Mouse (Mus musculus) embryonic facial prominence, embryonic 11.5 days (tissue): ENCODE results near the gene Tcp11l2. TPM values are rescaled to one million over a fixed set of nuclear protein-coding genes. Genes with fewer than 3 reads are reported as not detected.

Experiments used
- ATAC-seq: fragments of 200-750 bp; cut with Nextera tagmentation; replicated peaks from 2 replicates; pipeline ENCODE4 v1.8.0; 2017; ENCODE audit warnings: low read depth; ENCODE audit not compliant: insufficient number of reproducible peaks, low FRiP score, low TSS enrichment
- DNase-seq: peaks from one replicate; pipeline ENCODE4 v3.0.0-alpha.2; 2015; ENCODE audit warnings: low spot score
- H3K27ac ChIP-seq: fragments of 300-500 bp; sonication (generic); replicated peaks from 2 replicates; pipeline ENCODE4 v1.5.1; 2014; ENCODE audit warnings: mild to moderate bottlenecking, low read depth, low read length, control low read depth
- H3K27me3 ChIP-seq: fragments of 300-500 bp; sonication (generic); 2 replicates; pipeline ENCODE4 v1.6.1; 2014; ENCODE audit warnings: mild to moderate bottlenecking, low read length, moderate library complexity, mixed read lengths; ENCODE audit not compliant: control insufficient read depth, insufficient read depth
- H3K36me3 ChIP-seq: fragments of 300-500 bp; sonication (generic); replicated peaks from 2 replicates; pipeline ENCODE4 v1.6.1; 2014; ENCODE audit warnings: low read depth, mild to moderate bottlenecking, low read length, moderate library complexity, mixed read lengths; ENCODE audit not compliant: control insufficient read depth, insufficient read depth
- H3K4me1 ChIP-seq: fragments of 300-500 bp; sonication (generic); 2 replicates; pipeline ENCODE4 v1.6.1; 2014; ENCODE audit warnings: low read length, mixed read lengths; ENCODE audit not compliant: control insufficient read depth, insufficient read depth
- H3K4me2 ChIP-seq: fragments of 300-500 bp; sonication (generic); 2 replicates; pipeline ENCODE4 v1.6.1; 2014; ENCODE audit warnings: low read depth, mild to moderate bottlenecking, control low read depth, low read length, moderate library complexity
- H3K4me3 ChIP-seq: fragments of 300-500 bp; sonication (generic); 2 replicates; pipeline ENCODE4 v1.5.1; 2014; ENCODE audit warnings: low read depth, low read length, control low read depth
- H3K9ac ChIP-seq: fragments of 300-500 bp; sonication (generic); replicated peaks from 2 replicates; pipeline ENCODE4 v1.6.1; 2014; ENCODE audit warnings: mild to moderate bottlenecking, control low read depth, low read length
- H3K9me3 ChIP-seq: fragments of 300-500 bp; sonication (generic); replicated peaks from 2 replicates; pipeline ENCODE4 v1.6.1; 2016; ENCODE audit warnings: mild to moderate bottlenecking, low read length, inconsistent platforms, mixed read lengths; ENCODE audit not compliant: control insufficient read depth
- WGBS: fragments of 180-500 bp; shearing (Covaris S2); extraction: QIAGEN DNeasy Blood & Tissue Kit; methylation state at CpG from one replicate; pipeline ENCODE4 v1.1.7; 2014; 5-methylcytosine and 5-hydroxymethylcytosine counted together
- polyA plus RNA-seq: library from polyadenylated mRNA; unstranded; fragments of >200 nt; fragmentation: Nextera tagmentation; extraction: Ambion mirVana; gene quantifications from 2 replicates; pipeline ENCODE4 v1.2.1, GENCODE M21; 2014

Tcp11l2 gene
- polyA plus RNA-seq, result 8.5 and 9.7 TPM in 2 replicates

- H3K27ac ChIP-seq, result no peak within 1 kb of the TSS; the same call in 1 of the 2 replicates
- no peaks in the 10 kb centered on the region for H3K27me3 ChIP-seq
- H3K4me3 ChIP-seq, result peak within 1 kb of the TSS; percentile 81
- under 1% methylated on average over 46 of the region's 46 CpGs for WGBS
- H3K4me2 ChIP-seq, result peak within 1 kb of the TSS; percentile 93
- ATAC-seq (peak; percentile 98), DNase-seq (peak; percentile 95)
- peak within 1 kb of the TSS; percentile 63 for H3K9ac ChIP-seq
- no peaks in the 10 kb centered on the region for H3K9me3 ChIP-seq
- no peaks in the 10 kb centered on the region for H3K36me3 ChIP-seq
- no peaks in the 10 kb centered on the region; the same call in 1 of the 2 replicates for H3K4me1 ChIP-seq
Observed at GRCm38 (mm10) chr10:84576395-84577070, at the start of gene Tcp11l2. TSS of gene Tcp11l2 (plus strand) at chr10:84576626.

DNA sequence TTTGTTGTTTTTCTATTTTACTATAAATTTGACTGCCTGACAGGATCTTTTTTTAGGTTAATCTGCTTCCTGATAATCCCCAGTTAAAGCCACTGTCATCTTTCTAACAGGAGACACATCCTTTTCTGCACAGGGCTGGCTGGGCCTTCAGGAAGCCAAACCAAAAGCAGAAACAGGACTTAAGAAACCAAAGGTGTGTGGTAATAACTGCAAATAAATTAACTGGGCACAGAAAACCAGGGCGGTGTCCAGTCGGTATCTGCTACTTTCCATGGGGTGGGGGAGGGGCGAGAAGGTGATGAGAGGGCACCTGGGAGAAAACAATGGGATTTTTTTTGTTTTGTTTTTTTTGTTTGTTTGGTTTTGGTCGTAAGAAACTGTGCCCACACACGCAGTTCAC lies 49.4 kb upstream of the Tcp11l2 start:
- H3K36me3 ChIP-seq, result peaks cover 6% of the 10 kb centered on the region
- H3K9ac ChIP-seq, result no peak overlapping the region
- no peak overlapping the region for H3K27ac ChIP-seq
- no peak overlapping the region for H3K4me2 ChIP-seq
- ATAC-seq, result no peak
- H3K27me3 ChIP-seq, result no peaks in the 10 kb centered on the region
- H3K9me3 ChIP-seq, result no peaks in the 10 kb centered on the region
- 74% methylated on average over 5 of the region's 5 CpGs for WGBS
- no peak for DNase-seq
- peaks cover 3% of the 10 kb centered on the region; the same call in 1 of the 2 replicates for H3K4me1 ChIP-seq
- H3K4me3 ChIP-seq, result no peak overlapping the region

DNA sequence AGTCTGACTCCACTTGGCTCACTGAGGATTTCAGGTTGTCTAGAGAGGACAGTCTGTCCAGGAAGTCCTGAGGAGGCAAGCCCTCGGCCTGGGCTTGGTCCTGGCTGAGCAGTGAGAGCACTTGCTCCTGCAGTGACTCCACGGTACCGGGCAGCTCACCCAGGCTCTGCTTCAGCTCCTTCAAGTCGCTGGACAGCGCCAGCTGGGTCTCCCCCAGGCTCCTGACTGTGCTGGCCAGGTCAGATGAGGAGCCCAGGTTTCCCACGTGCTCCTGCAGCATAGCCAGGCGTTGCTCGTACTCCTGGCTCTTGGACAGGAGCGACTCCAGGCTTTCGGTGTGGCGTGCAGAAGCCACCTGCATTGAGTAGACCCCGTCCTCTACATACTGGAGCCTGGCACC lies 48.8 kb upstream of the Tcp11l2 start:
- WGBS, result 82% methylated on average over 12 of the region's 12 CpGs
- H3K27me3 ChIP-seq, result no peaks in the 10 kb centered on the region

GRCm38 (mm10) chr10:84530388-84530787 lies 46.0 kb upstream of the Tcp11l2 start:
- H3K36me3 ChIP-seq, result peaks cover 6% of the 10 kb centered on the region
- H3K27me3 ChIP-seq, result no peaks in the 10 kb centered on the region
- 92% methylated on average over 8 of the region's 8 CpGs for WGBS
- H3K4me1 ChIP-seq, result peaks cover 3% of the 10 kb centered on the region; the same call in 1 of the 2 replicates
- DNase-seq (no peak), ATAC-seq (no peak)
- no peak overlapping the region for H3K4me3 ChIP-seq
- H3K9me3 ChIP-seq, result no peaks in the 10 kb centered on the region
- H3K4me2 ChIP-seq, result no peak overlapping the region; the same call in none of the 2 replicates
- H3K27ac ChIP-seq, result no peak overlapping the region
- H3K9ac ChIP-seq, result no peak overlapping the region

More for the DNA sequence above, 48.8 kb upstream of the Tcp11l2 start:
- peaks cover 3% of the 10 kb centered on the region; the same call in 1 of the 2 replicates for H3K4me1 ChIP-seq
- ATAC-seq, result no peak
- no peaks in the 10 kb centered on the region for H3K9me3 ChIP-seq
- no peak overlapping the region for H3K4me3 ChIP-seq
- no peak overlapping the region for H3K4me2 ChIP-seq
- H3K27ac ChIP-seq, result no peak overlapping the region
- DNase-seq, result no peak
- H3K36me3 ChIP-seq, result peaks cover 6% of the 10 kb centered on the region
- no peak overlapping the region for H3K9ac ChIP-seq

GRCm38 (mm10) chr10:84531576-84531975 lies 44.9 kb upstream of the Tcp11l2 start:
- Histone ChIP-seq H3K9ac (no peak overlapping the region), H3K36me3 (peaks cover 4% of the 10 kb centered on the region), H3K27ac (no peak overlapping the region), H3K27me3 (no peaks in the 10 kb centered on the region), H3K4me1 (peaks cover 3% of the 10 kb centered on the region; the same call in 1 of the 2 replicates), H3K4me2 (peak overlapping the region; percentile 51), H3K4me3 (peak overlapping the region; percentile 9; the same call in 1 of the 2 replicates), H3K9me3 (no peaks in the 10 kb centered on the region)
- ATAC-seq, result no peak
- no peak for DNase-seq
- WGBS, result 88% methylated on average over 4 of the region's 4 CpGs

DNA sequence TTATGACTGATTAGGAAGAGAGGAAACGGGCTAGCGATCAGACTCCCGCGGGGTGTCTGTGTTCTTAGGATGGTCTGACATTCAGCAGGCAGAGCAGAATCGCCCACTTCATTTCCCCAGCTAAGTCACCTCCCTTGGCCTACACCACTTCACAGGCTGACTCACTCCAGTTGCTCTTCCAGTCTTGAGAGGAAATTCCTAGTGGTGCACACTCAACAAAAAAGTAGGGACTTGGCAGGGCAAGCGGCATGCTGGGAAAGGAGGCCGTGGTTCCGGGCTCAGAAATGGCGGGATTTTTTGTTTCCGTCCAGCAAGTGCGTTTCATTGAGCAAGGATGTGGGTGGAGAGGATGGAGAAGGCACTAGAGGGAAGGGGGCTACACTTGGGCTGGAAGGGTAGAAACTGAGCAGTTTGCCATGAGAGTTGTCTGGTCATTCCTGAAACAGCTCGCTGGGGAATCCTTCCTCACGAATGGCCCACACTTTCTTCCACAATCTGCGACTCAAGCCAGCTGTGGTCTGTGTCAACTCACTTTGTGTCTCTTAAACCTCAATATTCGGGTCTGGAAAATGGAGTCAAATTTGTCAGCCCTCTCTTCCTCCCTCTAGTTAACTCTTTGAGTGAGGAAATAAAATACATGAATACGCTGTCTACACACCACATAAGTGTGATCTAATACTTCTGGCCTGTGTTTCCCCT lies 44.1 kb upstream of the Tcp11l2 start:
- WGBS, result 77% methylated on average over 16 of the region's 16 CpGs
- peak overlapping the region; percentile 51 for H3K4me2 ChIP-seq
- no peak for DNase-seq
- peaks cover 3% of the 10 kb centered on the region for H3K36me3 ChIP-seq
- H3K27ac ChIP-seq, result no peak overlapping the region
- H3K9ac ChIP-seq, result peak overlapping the region; percentile 97
- H3K4me3 ChIP-seq, result peak overlapping the region; percentile 93
- H3K9me3 ChIP-seq, result no peaks in the 10 kb centered on the region
- H3K4me1 ChIP-seq, result peaks cover 3% of the 10 kb centered on the region; the same call in 1 of the 2 replicates
- H3K27me3 ChIP-seq, result no peaks in the 10 kb centered on the region
- no peak for ATAC-seq

- Histone ChIP-seq H3K9ac (peak overlapping the region; percentile 97), H3K36me3 (no peaks in the 10 kb centered on the region), H3K4me3 (peak overlapping the region; percentile 93), H3K4me2 (peak overlapping the region; percentile 51), H3K4me1 (peaks cover 3% of the 10 kb centered on the region; the same call in 1 of the 2 replicates), H3K27me3 (no peaks in the 10 kb centered on the region), H3K9me3 (no peaks in the 10 kb centered on the region), H3K27ac (peak overlapping the region; percentile 85)
- DNase-seq (peak; percentile 52), ATAC-seq (peak; percentile 46)
- under 1% methylated on average over 57 of the region's 72 CpGs for WGBS
Observed at GRCm38 (mm10) chr10:84532911-84533882, 43.2 kb upstream of the Tcp11l2 start.
